Mouse (Mus musculus) erythroblast, embryonic 14.5 days (primary cell): Measurements from ENCODE around the gene Bach2.

Source experiments
- GATA1 ChIP-seq: IDR thresholded peaks from 2 replicates; pipeline ENCODE4 v1.6.1; 2012; ENCODE audit warnings: low read length, inconsistent platforms, mixed read lengths
- TAL1 ChIP-seq: IDR thresholded peaks from 3 replicates; pipeline ENCODE4 v1.6.1; 2012; ENCODE audit warnings: low read length, inconsistent platforms, mixed read lengths

DNA sequence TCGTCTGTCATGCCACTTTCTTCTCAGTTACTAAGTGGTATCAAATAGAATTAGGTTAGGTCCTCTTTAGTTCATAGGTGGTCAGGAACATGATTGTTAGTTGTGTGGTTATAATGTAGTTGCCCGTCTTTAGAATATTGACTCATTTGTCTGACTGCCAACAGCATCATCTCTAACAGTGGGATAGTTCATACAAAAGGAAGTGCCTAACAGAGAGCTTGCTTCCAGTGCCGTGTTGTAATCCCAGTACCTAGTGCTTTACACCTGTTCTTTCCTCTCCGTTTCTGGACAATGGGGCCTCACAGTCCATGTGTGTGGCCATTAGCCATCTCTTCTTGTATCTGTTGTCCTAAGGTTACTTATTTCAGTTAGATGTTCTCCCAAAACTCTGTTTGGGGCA, 86.4 kb downstream of the Bach2 start:
- no peak for TF ChIP-seq TAL1
- TF ChIP-seq GATA1, result no peak
